Mouse (Mus musculus): Measurements from ENCODE around the gene Hes6.
A peak's percentile ranks its signal among the peaks of the same experiment; 100 is the strongest.

Hes6 gene

GRCm38 (mm10) chr1:91413898-91414594, at the start of gene Hes6:
TSS of gene Hes6 (minus strand) at chr1:91414038.
- DNase-seq: peak; percentile 63

- DNase-seq: peak; percentile 77
Observed at GRCm38 (mm10) chr1:91463336-91463995, 49.6 kb upstream of the Hes6 start.

- DNase-seq: no peak
Observed at GRCm38 (mm10) chr1:91460564-91460963, 46.7 kb upstream of the Hes6 start.

- DNase-seq: no peak
Observed at GRCm38 (mm10) chr1:91460069-91460468, 46.2 kb upstream of the Hes6 start.

GRCm38 (mm10) chr1:91459059-91459809, 45.4 kb upstream of the Hes6 start, which contains the start of gene Per2:
TSS of gene Per2 (minus strand) at chr1:91459324.
- DNase-seq: peak; percentile 99

- peak; percentile 61 for DNase-seq
Observed at GRCm38 (mm10) chr1:91458223-91458861, 44.5 kb upstream of the Hes6 start.

- DNase-seq: no peak
Observed at GRCm38 (mm10) chr1:91457698-91458097, 43.9 kb upstream of the Hes6 start.

GRCm38 (mm10) chr1:91457116-91457515, 43.3 kb upstream of the Hes6 start:
- DNase-seq: no peak

GRCm38 (mm10) chr1:91456301-91456801, 42.5 kb upstream of the Hes6 start:
- DNase-seq: peak; percentile 80

GRCm38 (mm10) chr1:91455661-91456161, 41.9 kb upstream of the Hes6 start:
- peak; percentile 90 for DNase-seq

- DNase-seq: no peak
Observed at GRCm38 (mm10) chr1:91454927-91455326, 41.1 kb upstream of the Hes6 start.

GRCm38 (mm10) chr1:91454366-91454765, 40.5 kb upstream of the Hes6 start:
- DNase-seq: peak; percentile 44

GRCm38 (mm10) chr1:91453932-91454331, 40.1 kb upstream of the Hes6 start:
- no peak for DNase-seq

- DNase-seq: no peak
Observed at GRCm38 (mm10) chr1:91451547-91452084, 37.8 kb upstream of the Hes6 start.

- no peak for DNase-seq
Observed at GRCm38 (mm10) chr1:91450851-91451250, 37.0 kb upstream of the Hes6 start.

- DNase-seq: no peak
Observed at GRCm38 (mm10) chr1:91448688-91449087, 34.9 kb upstream of the Hes6 start.

- no peak for DNase-seq
Observed at GRCm38 (mm10) chr1:91446511-91446910, 32.7 kb upstream of the Hes6 start.

- DNase-seq: peak; percentile 97
Observed at GRCm38 (mm10) chr1:91446060-91446459, 32.2 kb upstream of the Hes6 start.

- no peak for DNase-seq
Observed at GRCm38 (mm10) chr1:91444841-91445830, 31.3 kb upstream of the Hes6 start.

GRCm38 (mm10) chr1:91442350-91442990, 28.6 kb upstream of the Hes6 start:
- peak; percentile 85 for DNase-seq

GRCm38 (mm10) chr1:91441855-91442254, 28.0 kb upstream of the Hes6 start:
- DNase-seq: no peak

Measured in kidney, adult 11 months (tissue).